Mouse (Mus musculus): Measurements from ENCODE around the gene Cse1l.

Gene Cse1l

GRCm38 (mm10) chr2:166900792-166901505 lies 4.9 kb upstream of the Cse1l start:
- DNase-seq (ENCODE audit: low spot score in 2 of 2) = no peak

- no peak for DNase-seq (ENCODE audit: low spot score in 2 of 2)
Measured at GRCm38 (mm10) chr2:166903719-166904282, 2.0 kb upstream of the Cse1l start.

GRCm38 (mm10) chr2:166906523-166907182 lies 813 bp downstream of the Cse1l start:
- DNase-seq (ENCODE audit: low spot score in 2 of 2) = no peak

GRCm38 (mm10) chr2:166909729-166910128 lies 3.9 kb downstream of the Cse1l start:
- DNase-seq (ENCODE audit: low spot score in 2 of 2) = no peak

GRCm38 (mm10) chr2:166910536-166910935 lies 4.7 kb downstream of the Cse1l start:
- no peak for DNase-seq (ENCODE audit: low spot score in 2 of 2)

GRCm38 (mm10) chr2:166923971-166924370 lies 18.1 kb downstream of the Cse1l start:
- no peak for DNase-seq (ENCODE audit: low spot score in 2 of 2)

- no peak for DNase-seq (ENCODE audit: low spot score in 2 of 2)
Measured at GRCm38 (mm10) chr2:166933943-166934342, 28.1 kb downstream of the Cse1l start.

- DNase-seq (ENCODE audit: low spot score in 2 of 2) = no peak
Measured at GRCm38 (mm10) chr2:166934416-166934815, 28.6 kb downstream of the Cse1l start.

GRCm38 (mm10) chr2:166935582-166935981 lies 29.7 kb downstream of the Cse1l start:
- no peak for DNase-seq (ENCODE audit: low spot score in 2 of 2)

GRCm38 (mm10) chr2:166936166-166936565 lies 30.3 kb downstream of the Cse1l start:
- no peak for DNase-seq (ENCODE audit: low spot score in 2 of 2)

GRCm38 (mm10) chr2:166943146-166943545 lies 37.3 kb downstream of the Cse1l start:
- DNase-seq (ENCODE audit: low spot score in 2 of 2) = no peak

- DNase-seq (ENCODE audit: low spot score in 2 of 2) = no peak
Measured at GRCm38 (mm10) chr2:166944346-166944745, 38.5 kb downstream of the Cse1l start.

- no peak for DNase-seq (ENCODE audit: low spot score in 2 of 2)
Measured at GRCm38 (mm10) chr2:166945456-166945855, 39.6 kb downstream of the Cse1l start.

- DNase-seq (ENCODE audit: low spot score in 2 of 2) = no peak
Measured at GRCm38 (mm10) chr2:166948246-166948645, 42.4 kb downstream of the Cse1l start.

- no peak for DNase-seq (ENCODE audit: low spot score in 2 of 2)
Measured at GRCm38 (mm10) chr2:166948936-166949335, 43.1 kb downstream of the Cse1l start.

GRCm38 (mm10) chr2:166950853-166951648 lies 45.2 kb downstream of the Cse1l start:
- DNase-seq (ENCODE audit: low spot score in 2 of 2) = no peak

GRCm38 (mm10) chr2:166952151-166952550 lies 46.3 kb downstream of the Cse1l start:
- no peak for DNase-seq (ENCODE audit: low spot score in 2 of 2)

- DNase-seq (ENCODE audit: low spot score in 2 of 2) = no peak
Measured at GRCm38 (mm10) chr2:166956805-166957204, 51.0 kb downstream of the Cse1l start.

- DNase-seq (ENCODE audit: low spot score in 2 of 2) = no peak
Measured at GRCm38 (mm10) chr2:166960648-166961330, 54.9 kb downstream of the Cse1l start.

- no peak for DNase-seq (ENCODE audit: low spot score in 2 of 2)
Measured at GRCm38 (mm10) chr2:166963257-166963656, 57.4 kb downstream of the Cse1l start.

GRCm38 (mm10) chr2:166964773-166965172 lies 58.9 kb downstream of the Cse1l start:
- DNase-seq (ENCODE audit: low spot score in 2 of 2) = no peak

GRCm38 (mm10) chr2:166973153-166973552 lies 67.3 kb downstream of the Cse1l start:
- DNase-seq (ENCODE audit: low spot score in 2 of 2) = no peak

Data from urinary bladder, adult 18-20 months (tissue).